Mouse (Mus musculus): ENCODE results near the gene Hspb11.
A peak's percentile ranks its signal among the peaks of the same experiment; 100 is the strongest.

The Hspb11 gene

DNA sequence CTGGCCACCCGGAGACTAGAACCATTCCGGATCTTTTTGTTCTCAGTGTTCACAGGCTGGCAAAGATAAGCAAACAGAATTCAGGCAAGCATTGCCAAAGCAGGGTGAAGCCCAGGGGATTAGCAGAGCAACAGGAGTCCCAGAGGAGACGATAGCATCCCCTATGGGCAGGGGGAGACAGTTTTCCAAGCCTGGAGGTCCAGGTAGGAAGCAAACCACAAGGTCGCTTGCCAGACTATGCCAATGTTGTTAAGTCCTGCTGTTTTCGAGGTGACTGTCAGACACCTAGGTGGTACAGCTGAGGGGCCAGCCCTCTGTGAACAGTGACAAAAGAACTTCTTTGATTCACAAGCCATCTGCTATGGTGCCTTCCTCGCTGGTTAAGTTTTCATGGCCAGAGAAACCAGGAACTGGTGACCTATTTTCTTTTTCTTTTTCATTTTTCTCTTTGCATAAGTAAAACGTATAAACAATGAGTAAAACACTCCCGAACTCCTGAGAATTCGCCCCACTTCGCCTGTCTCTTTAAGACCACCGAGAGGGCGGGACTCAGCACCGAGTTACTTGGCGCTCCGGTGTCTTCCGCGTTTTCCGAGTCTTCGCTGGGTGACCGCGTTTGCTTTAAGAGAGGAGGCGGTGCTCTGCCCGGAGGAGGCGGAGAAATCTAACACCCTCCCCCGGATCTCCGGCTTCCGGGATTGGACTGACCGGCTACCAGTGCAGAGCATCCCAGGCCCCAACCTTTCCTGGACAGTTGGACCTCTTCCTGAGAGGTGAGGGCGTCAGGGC lies 60.5 kb downstream of the Hspb11 start, which contains the start of gene Yipf1:
Yipf1 (plus strand) TSS at position 674 of the 789 bp plus-strand sequence.
- DNase-seq (ENCODE audit: low read depth): peak; percentile 95

DNA sequence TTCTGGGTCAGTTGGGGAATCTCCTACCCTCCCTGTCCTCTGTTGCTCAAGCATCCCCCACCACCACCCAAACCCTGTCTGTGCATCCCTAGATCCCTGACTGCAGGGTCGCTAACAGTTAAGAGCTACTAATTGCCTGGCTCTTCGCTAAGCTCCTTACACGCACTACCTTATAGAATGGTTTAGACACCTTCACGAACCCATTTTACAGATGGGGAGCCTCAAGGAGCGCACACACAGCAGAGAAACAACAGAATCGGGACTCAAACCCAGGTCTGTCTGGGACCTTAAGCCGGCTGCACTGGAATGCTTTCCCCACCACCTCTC lies 61.0 kb downstream of the Hspb11 start:
- no peak for DNase-seq (ENCODE audit: low read depth)

- no peak for DNase-seq (ENCODE audit: low read depth)
Measured at GRCm38 (mm10) chr4:107318646-107319045, 65.3 kb downstream of the Hspb11 start.

DNA sequence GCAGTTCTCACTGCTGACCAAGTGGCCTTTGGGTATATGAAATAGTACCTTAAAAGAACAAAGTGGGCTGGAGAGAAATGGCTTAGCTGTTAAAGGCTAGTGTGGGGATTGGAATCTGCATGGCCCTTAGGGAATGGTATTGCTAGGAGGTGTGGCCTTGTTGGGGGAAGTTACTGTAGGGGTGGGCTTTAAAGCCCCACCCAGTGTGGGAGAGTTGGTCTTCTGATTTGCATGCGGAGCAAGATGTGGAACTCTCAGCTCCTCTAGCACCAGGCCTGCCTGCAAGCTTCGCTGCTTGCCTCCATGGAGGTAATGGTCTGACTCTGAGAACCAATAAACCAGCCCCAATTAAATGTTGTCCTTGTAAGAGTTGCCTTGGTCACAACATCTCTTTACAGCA lies 67.6 kb downstream of the Hspb11 start:
- DNase-seq (ENCODE audit: low read depth): no peak

DNA sequence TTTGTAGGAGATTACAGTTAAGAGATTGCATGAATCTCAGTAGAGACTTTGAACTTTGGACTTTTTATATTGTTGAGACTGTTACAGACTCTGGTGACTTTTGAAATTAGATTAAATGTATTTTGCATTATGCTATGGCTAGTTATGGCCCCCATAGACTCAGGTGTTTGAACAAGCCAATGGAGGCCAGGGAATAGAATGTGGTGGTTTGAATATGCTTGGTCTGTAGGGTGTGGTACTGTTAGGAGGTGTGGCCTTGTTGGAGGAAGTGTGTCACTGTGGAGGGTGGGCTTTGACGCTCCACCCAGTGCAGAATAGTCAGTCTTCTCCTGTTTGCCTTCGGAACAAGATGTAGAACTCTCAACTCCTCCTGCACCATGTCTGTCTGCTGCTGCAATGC lies 69.7 kb downstream of the Hspb11 start:
- DNase-seq (ENCODE audit: low read depth): no peak

- no peak for DNase-seq (ENCODE audit: low read depth)
Measured at GRCm38 (mm10) chr4:107328530-107328929, 75.1 kb downstream of the Hspb11 start.
